Mouse (Mus musculus) hindbrain, embryonic 14.5 days (tissue): Measurements from ENCODE around the gene Rab22a. TPM values are rescaled to one million over a fixed set of nuclear protein-coding genes. Genes with fewer than 3 reads are reported as not detected.

Experiments used
- ATAC-seq: fragments of 200-750 bp; cut with Nextera tagmentation; 2 replicates; pipeline ENCODE4 v1.8.0; 2017; ENCODE audit warnings: moderate number of reproducible peaks, mild to moderate bottlenecking, moderate TSS enrichment, moderate library complexity; ENCODE audit not compliant: low FRiP score
- DNase-seq: peaks from one replicate; pipeline ENCODE4 v3.0.0-alpha.2; 2015; ENCODE audit warnings: low spot score
- H3K27ac ChIP-seq: fragments of 300-500 bp; sonication (generic); 2 replicates; pipeline ENCODE4 v1.5.1; 2014; ENCODE audit warnings: mild to moderate bottlenecking, moderate library complexity
- H3K27me3 ChIP-seq: fragments of 300-500 bp; sonication (generic); 2 replicates; pipeline ENCODE4 v1.6.1; 2014; ENCODE audit warnings: mild to moderate bottlenecking, low read length, mixed read lengths; ENCODE audit not compliant: control insufficient read depth, insufficient read depth
- H3K36me3 ChIP-seq: fragments of 300-500 bp; sonication (generic); replicated peaks from 2 replicates; pipeline ENCODE4 v1.6.1; 2014; ENCODE audit not compliant: control insufficient read depth, insufficient read depth
- H3K4me1 ChIP-seq: fragments of 300-500 bp; sonication (generic); replicated peaks from 2 replicates; pipeline ENCODE4 v1.6.1; 2014; ENCODE audit warnings: antibody characterized with exemption, low read length, mixed read lengths; ENCODE audit not compliant: control insufficient read depth, insufficient read depth
- H3K4me2 ChIP-seq: fragments of 300-500 bp; sonication (generic); replicated peaks from 2 replicates; pipeline ENCODE4 v1.6.1; 2014; ENCODE audit warnings: mild to moderate bottlenecking, moderate library complexity
- H3K4me3 ChIP-seq: fragments of 300-500 bp; sonication (generic); replicated peaks from 2 replicates; pipeline ENCODE4 v1.5.1; 2014; ENCODE audit warnings: mild to moderate bottlenecking, low read length
- H3K9ac ChIP-seq: fragments of 300-500 bp; sonication (generic); 2 replicates; pipeline ENCODE4 v1.6.1; 2014
- H3K9me3 ChIP-seq: fragments of 300-500 bp; sonication (generic); 2 replicates; pipeline ENCODE4 v1.6.1; 2016; ENCODE audit warnings: low read length; ENCODE audit not compliant: control insufficient read depth
- WGBS: fragments of 180-500 bp; shearing (Covaris S2); extraction: QIAGEN DNeasy Blood & Tissue Kit; methylation state at CpG from one replicate; pipeline ENCODE4 v1.1.7; 2014; 5-methylcytosine and 5-hydroxymethylcytosine counted together
- polyA plus RNA-seq: library from polyadenylated mRNA; unstranded; fragments of >200 nt; fragmentation: Nextera tagmentation; extraction: Ambion mirVana; gene quantifications from 2 replicates; pipeline ENCODE4 v1.2.1, GENCODE M21; 2014

Rab22a gene
- polyA plus RNA-seq, 1 experiment from 2014 or later = 38.0 TPM

- Histone ChIP-seq H3K4me1 (peaks cover 9% of the 10 kb centered on the region), H3K4me2 (no peak overlapping the region), H3K4me3 (no peak overlapping the region), H3K27me3 (no peaks in the 10 kb centered on the region), H3K27ac (no peak overlapping the region), H3K9ac (no peak overlapping the region), H3K9me3 (no peaks in the 10 kb centered on the region), H3K36me3 (peaks cover 36% of the 10 kb centered on the region)
- WGBS = 84% methylated on average over 4 of the region's 4 CpGs
- ATAC-seq (no peak), DNase-seq (no peak)
Measured at GRCm38 (mm10) chr2:173664736-173665135, 5.2 kb downstream of the Rab22a start.

GRCm38 (mm10) chr2:173665271-173665670 lies 5.7 kb downstream of the Rab22a start:
- Histone ChIP-seq H3K4me2 (no peak overlapping the region), H3K9ac (no peak overlapping the region), H3K4me3 (no peak overlapping the region), H3K36me3 (peaks cover 36% of the 10 kb centered on the region), H3K27ac (no peak overlapping the region), H3K27me3 (no peaks in the 10 kb centered on the region), H3K4me1 (peaks cover 6% of the 10 kb centered on the region), H3K9me3 (no peaks in the 10 kb centered on the region)
- 98% methylated on average over 2 of the region's 2 CpGs for WGBS
- no peak for ATAC-seq
- no peak for DNase-seq

- DNase-seq = no peak
- WGBS = 92% methylated on average over 3 of the region's 3 CpGs
- ATAC-seq = no peak
- H3K27ac ChIP-seq = no peak overlapping the region
- H3K36me3 ChIP-seq = peaks cover 36% of the 10 kb centered on the region
- H3K4me3 ChIP-seq = no peak overlapping the region
- no peaks in the 10 kb centered on the region for H3K27me3 ChIP-seq
- no peaks in the 10 kb centered on the region for H3K4me1 ChIP-seq
- H3K4me2 ChIP-seq = no peak overlapping the region
- no peak overlapping the region for H3K9ac ChIP-seq
- H3K9me3 ChIP-seq = no peaks in the 10 kb centered on the region
Measured at GRCm38 (mm10) chr2:173666876-173667275, 7.3 kb downstream of the Rab22a start.

GRCm38 (mm10) chr2:173672328-173672896 lies 12.9 kb downstream of the Rab22a start:
- DNase-seq = no peak
- ATAC-seq = no peak

DNA sequence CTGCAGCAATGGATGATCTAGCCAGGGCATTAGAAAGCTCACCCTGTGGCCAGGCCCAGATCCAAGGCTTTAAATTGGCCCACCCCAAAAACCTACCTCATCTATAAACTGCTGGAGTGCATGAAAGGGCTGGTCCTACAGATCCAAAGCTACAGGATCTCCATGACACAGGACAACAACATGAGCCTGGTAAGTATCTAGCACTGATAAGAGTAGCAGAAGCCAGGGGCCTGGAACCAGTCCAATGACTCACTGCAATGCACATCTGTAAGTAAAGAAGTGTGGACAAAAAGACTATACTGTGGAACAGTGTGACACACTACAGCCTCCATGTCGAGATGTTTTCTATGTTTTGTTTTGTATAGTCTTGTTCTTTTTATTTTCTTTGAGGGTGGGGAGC lies 13.9 kb downstream of the Rab22a start:
- DNase-seq (no peak), ATAC-seq (no peak)
- Histone ChIP-seq H3K4me1 (peaks cover 3% of the 10 kb centered on the region; the same call in 1 of the 2 replicates), H3K36me3 (no peaks in the 10 kb centered on the region), H3K27me3 (no peaks in the 10 kb centered on the region), H3K9me3 (no peaks in the 10 kb centered on the region), H3K4me3 (no peak overlapping the region), H3K4me2 (no peak overlapping the region), H3K27ac (no peak overlapping the region), H3K9ac (no peak overlapping the region)
- WGBS = 94% methylated on average over 1 of the region's 1 CpGs

More at GRCm38 (mm10) chr2:173672328-173672896, 12.9 kb downstream of the Rab22a start:
- H3K27me3 ChIP-seq = no peaks in the 10 kb centered on the region
- H3K4me2 ChIP-seq = no peak overlapping the region
- no peak overlapping the region for H3K4me3 ChIP-seq
- peaks cover 3% of the 10 kb centered on the region; the same call in 1 of the 2 replicates for H3K4me1 ChIP-seq
- WGBS = 47% methylated on average over 2 of the region's 2 CpGs
- no peaks in the 10 kb centered on the region for H3K9me3 ChIP-seq
- H3K27ac ChIP-seq = no peak overlapping the region
- H3K36me3 ChIP-seq = no peaks in the 10 kb centered on the region
- H3K9ac ChIP-seq = no peak overlapping the region

DNA sequence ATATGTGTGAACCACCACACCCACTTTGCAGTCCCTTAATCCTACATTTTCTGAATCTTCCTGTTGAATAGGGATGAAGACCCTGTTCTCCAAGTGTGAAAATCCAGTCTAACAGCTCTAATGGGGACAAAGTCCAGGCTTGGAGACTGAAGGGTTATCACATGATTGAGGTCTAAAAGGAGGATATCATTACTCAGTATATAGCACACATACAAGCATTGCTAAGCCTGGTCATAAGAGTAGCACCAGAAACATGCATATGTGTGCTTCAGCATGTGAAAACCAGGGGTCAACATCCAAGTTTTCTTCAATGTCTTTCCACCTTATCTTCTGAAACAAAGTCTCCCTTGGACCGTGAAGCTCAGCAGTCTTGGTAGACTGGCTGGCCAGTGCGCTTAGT lies 19.0 kb downstream of the Rab22a start:
- Histone ChIP-seq H3K9ac (no peak overlapping the region), H3K4me1 (no peaks in the 10 kb centered on the region), H3K4me2 (no peak overlapping the region), H3K9me3 (no peaks in the 10 kb centered on the region), H3K4me3 (no peak overlapping the region), H3K36me3 (no peaks in the 10 kb centered on the region), H3K27me3 (no peaks in the 10 kb centered on the region), H3K27ac (no peak overlapping the region)
- DNase-seq (no peak), ATAC-seq (no peak)
- 97% methylated on average over 2 of the region's 2 CpGs for WGBS

DNA sequence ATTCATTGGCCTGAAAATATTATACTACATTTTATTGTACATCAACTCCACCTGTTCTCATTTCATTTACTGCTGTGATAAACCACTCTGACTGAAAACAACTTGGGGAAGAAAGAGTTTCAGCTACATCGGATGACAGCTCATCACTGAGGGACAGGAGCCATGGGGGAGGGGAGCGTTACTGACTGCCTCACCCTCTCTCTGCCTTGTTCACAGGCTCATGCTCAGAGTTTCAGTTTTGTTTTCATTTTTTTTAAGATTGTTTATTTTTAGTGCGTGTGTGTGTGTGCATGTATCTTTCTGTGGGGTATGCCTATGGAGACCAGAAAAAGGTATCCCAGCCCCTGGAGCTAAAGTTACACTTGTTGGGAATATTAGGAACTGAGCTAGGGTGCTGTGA lies 19.7 kb downstream of the Rab22a start:
- DNase-seq (no peak), ATAC-seq (no peak)
- no peaks in the 10 kb centered on the region for H3K27me3 ChIP-seq
- H3K27ac ChIP-seq = no peak overlapping the region
- H3K9ac ChIP-seq = no peak overlapping the region
- H3K4me3 ChIP-seq = no peak overlapping the region
- H3K9me3 ChIP-seq = no peaks in the 10 kb centered on the region
- H3K4me1 ChIP-seq = no peaks in the 10 kb centered on the region
- no peak overlapping the region for H3K4me2 ChIP-seq
- WGBS = 77% methylated on average over 3 of the region's 3 CpGs
- H3K36me3 ChIP-seq = no peaks in the 10 kb centered on the region

- H3K9ac ChIP-seq = no peak overlapping the region
- no peaks in the 10 kb centered on the region for H3K4me1 ChIP-seq
- WGBS = 82% methylated on average over 1 of the region's 1 CpGs
Measured at GRCm38 (mm10) chr2:173680153-173680552, 20.6 kb downstream of the Rab22a start.

GRCm38 (mm10) chr2:173682773-173683172 lies 23.2 kb downstream of the Rab22a start:
- H3K9ac ChIP-seq = no peak overlapping the region
- no peaks in the 10 kb centered on the region for H3K9me3 ChIP-seq
- no peak overlapping the region for H3K4me3 ChIP-seq
- H3K36me3 ChIP-seq = no peaks in the 10 kb centered on the region
- DNase-seq (no peak), ATAC-seq (no peak)
- WGBS = 53% methylated on average over 10 of the region's 10 CpGs
- H3K27me3 ChIP-seq = no peaks in the 10 kb centered on the region
- H3K4me2 ChIP-seq = no peak overlapping the region
- no peak overlapping the region for H3K27ac ChIP-seq
- no peaks in the 10 kb centered on the region for H3K4me1 ChIP-seq

More at GRCm38 (mm10) chr2:173680153-173680552, 20.6 kb downstream of the Rab22a start:
- Histone ChIP-seq H3K27ac (no peak overlapping the region), H3K36me3 (no peaks in the 10 kb centered on the region), H3K27me3 (no peaks in the 10 kb centered on the region), H3K9me3 (no peaks in the 10 kb centered on the region), H3K4me2 (no peak overlapping the region), H3K4me3 (no peak overlapping the region)
- ATAC-seq = no peak
- no peak for DNase-seq
